Mouse (Mus musculus): ENCODE data around the gene Lrmda.
A peak's percentile ranks its signal among the peaks of the same experiment; 100 is the strongest.

Lrmda gene

GRCm38 (mm10) chr14:21992321-21992885, 27.1 kb upstream of the Lrmda start:
- DNase-seq (ENCODE audit: low spot score): no peak

- peak; percentile 10 for DNase-seq (ENCODE audit: low spot score)
Observed at GRCm38 (mm10) chr14:21993251-21994060, 26.1 kb upstream of the Lrmda start.

- peak; percentile 83 for DNase-seq (ENCODE audit: low spot score)
Observed at GRCm38 (mm10) chr14:21994061-21994990, 25.2 kb upstream of the Lrmda start.

GRCm38 (mm10) chr14:21995031-21995754, 24.3 kb upstream of the Lrmda start:
- DNase-seq (ENCODE audit: low spot score): peak; percentile 88

- DNase-seq (ENCODE audit: low spot score): no peak
Observed at GRCm38 (mm10) chr14:21999588-21999987, 19.9 kb upstream of the Lrmda start.

- DNase-seq (ENCODE audit: low spot score): no peak
Observed at GRCm38 (mm10) chr14:22003231-22003630, 16.3 kb upstream of the Lrmda start.

- no peak for DNase-seq (ENCODE audit: low spot score)
Observed at GRCm38 (mm10) chr14:22003631-22004030, 15.9 kb upstream of the Lrmda start.

GRCm38 (mm10) chr14:22004943-22005342, 14.6 kb upstream of the Lrmda start:
- DNase-seq (ENCODE audit: low spot score): no peak

- no peak for DNase-seq (ENCODE audit: low spot score)
Observed at GRCm38 (mm10) chr14:22007006-22007405, 12.5 kb upstream of the Lrmda start.

GRCm38 (mm10) chr14:22014315-22014714, 5.2 kb upstream of the Lrmda start:
- no peak for DNase-seq (ENCODE audit: low spot score)

GRCm38 (mm10) chr14:22014781-22015180, 4.7 kb upstream of the Lrmda start:
- DNase-seq (ENCODE audit: low spot score): no peak

GRCm38 (mm10) chr14:22017011-22017410, 2.5 kb upstream of the Lrmda start:
- DNase-seq (ENCODE audit: low spot score): no peak

GRCm38 (mm10) chr14:22019949-22020845, 685 bp downstream of the Lrmda start:
- no peak for DNase-seq (ENCODE audit: low spot score)

- DNase-seq (ENCODE audit: low spot score): peak; percentile 80
Observed at GRCm38 (mm10) chr14:22020885-22021284, 1.4 kb downstream of the Lrmda start.

GRCm38 (mm10) chr14:22023533-22023932, 4.0 kb downstream of the Lrmda start:
- no peak for DNase-seq (ENCODE audit: low spot score)

GRCm38 (mm10) chr14:22035900-22036299, 16.4 kb downstream of the Lrmda start:
- DNase-seq (ENCODE audit: low spot score): no peak

GRCm38 (mm10) chr14:22036338-22036737, 16.8 kb downstream of the Lrmda start:
- no peak for DNase-seq (ENCODE audit: low spot score)

GRCm38 (mm10) chr14:22036802-22037497, 17.4 kb downstream of the Lrmda start:
- no peak for DNase-seq (ENCODE audit: low spot score)

- DNase-seq (ENCODE audit: low spot score): no peak
Observed at GRCm38 (mm10) chr14:22037498-22038131, 18.1 kb downstream of the Lrmda start.

GRCm38 (mm10) chr14:22042146-22042545, 22.6 kb downstream of the Lrmda start:
- no peak for DNase-seq (ENCODE audit: low spot score)
